ENCODE assay signal across 29 mouse cellular contexts in the genomic region with DNA sequence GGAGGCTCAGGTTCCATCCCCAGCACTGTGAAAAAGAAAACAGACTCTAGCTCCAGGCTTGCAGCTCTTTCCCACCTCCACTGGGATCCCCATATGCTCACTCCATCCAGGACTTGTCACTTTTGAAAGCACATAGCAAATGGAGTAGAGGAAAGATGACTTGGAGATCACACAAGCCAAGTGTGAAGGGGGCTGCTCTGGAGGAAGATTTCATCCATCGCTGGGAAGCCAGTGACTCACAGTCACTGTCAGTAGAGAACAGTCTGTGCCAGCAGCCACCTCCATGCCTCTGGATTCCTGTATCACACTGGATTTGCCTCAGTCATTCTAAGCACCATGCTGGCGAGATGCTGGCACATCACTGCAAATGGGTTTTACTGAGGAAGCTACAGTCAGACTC. TPM values are rescaled to one million over a fixed set of nuclear protein-coding genes. Genes with fewer than 3 reads are reported as not detected.
DNase-seq lines count a peak whose midpoint lies in the region; ATAC-seq lines count a peak whose summit lies in the region.
"Had no signal": no experiment of that assay in that cellular context is flagged by ENCODE, and none has a peak within 500 bp of the region (broad histone marks: within the 10 kb centered on the region; RNA-seq: fewer than 3 reads in every experiment).

No protein-coding gene starts in this region.

- peaks cover 40% of the 10 kb centered on the region for H3K4me1 ChIP-seq in liver, embryonic 12.5 days
- H3K4me1 ChIP-seq: embryonic facial prominence, embryonic 15.5 days; heart, embryonic 10.5 days; limb, embryonic 15.5 days; lung, embryonic 15.5 days had no signal

- peak; percentile 53 for DNase-seq in left cerebral cortex, adult 18-20 months (ENCODE audit: low spot score in 2 of 2)
- DNase-seq in left cerebral cortex, postnatal 4 days = no peak
- DNase-seq in brain, adult 2 months (ENCODE audit: low read depth, low spot score) = peak; percentile 89
- DNase-seq in frontal cortex, postnatal 25 days (ENCODE audit: low spot score in 2 of 2) = peak; percentile 6 to 20
- peak; percentile 30 to 59 for DNase-seq in left cerebral cortex, postnatal 36 days (ENCODE audit: low spot score in 2 of 2)
- DNase-seq in kidney, postnatal 10 days = no peak
- DNase-seq: adrenal gland, adult 8-10 months; B cell, adult 2 months; cerebellum, adult 18-20 months; cerebellum, postnatal 36 days; kidney, adult 9 months; kidney, postnatal 25 days; lung, postnatal 36 days; thymus, postnatal 36 days had no signal

- H3K4me2 ChIP-seq in liver, embryonic 12.5 days = no peak overlapping the region
- H3K4me2 ChIP-seq: embryonic facial prominence, embryonic 15.5 days; limb, embryonic 15.5 days; liver, embryonic 15.5 days; lung, embryonic 15.5 days; midbrain, embryonic 11.5 days had no signal

- 75% methylated on average over 2 of the region's 2 CpGs for WGBS in liver, embryonic 12.5 days (ENCODE audit: insufficient replicate concordance)

- H3K9ac ChIP-seq in liver, embryonic 12.5 days = no peak overlapping the region
- H3K9ac ChIP-seq: embryonic facial prominence, embryonic 15.5 days; limb, embryonic 15.5 days; liver, embryonic 15.5 days; lung, embryonic 15.5 days had no signal

- intact Hi-C loops in left cerebral cortex, postnatal 4 days (cut with DNase I) = no loop called here
- intact Hi-C loops in left cerebral cortex, postnatal 36 days (cut with DNase I) = no loop called here

- H3K27me3 ChIP-seq in liver, embryonic 12.5 days (replicated peaks) = no peaks in the 10 kb centered on the region
- H3K27me3 ChIP-seq: CH12.LX; embryonic facial prominence, embryonic 15.5 days; limb, embryonic 15.5 days; liver, embryonic 15.5 days; lung, embryonic 15.5 days had no signal

- no peaks in the 10 kb centered on the region for H3K36me3 ChIP-seq in liver, embryonic 12.5 days
- H3K36me3 ChIP-seq: embryonic facial prominence, embryonic 15.5 days; heart, embryonic 10.5 days; limb, embryonic 15.5 days; liver, embryonic 15.5 days; lung, embryonic 15.5 days had no signal

- ATAC-seq in liver, embryonic 12.5 days = no peak
- ATAC-seq: forebrain, embryonic 14.5 days; hindbrain, embryonic 16.5 days; intestine, embryonic 16.5 days had no signal

- H3K27ac ChIP-seq in liver, embryonic 12.5 days = no peak overlapping the region
- H3K27ac ChIP-seq: embryonic facial prominence, embryonic 15.5 days; heart, embryonic 10.5 days; limb, embryonic 15.5 days; liver, embryonic 15.5 days; lung, embryonic 15.5 days had no signal

- no peak overlapping the region for H3K4me3 ChIP-seq in liver, embryonic 12.5 days
- H3K4me3 ChIP-seq: embryonic facial prominence, embryonic 15.5 days; heart, embryonic 10.5 days; limb, embryonic 15.5 days; liver, embryonic 15.5 days; lung, embryonic 15.5 days had no signal

- H3K9me3 ChIP-seq in liver, embryonic 12.5 days (replicated peaks) = no peaks in the 10 kb centered on the region; the same call in 1 of the 2 replicates
- H3K9me3 ChIP-seq: embryonic facial prominence, embryonic 15.5 days; heart, embryonic 10.5 days; limb, embryonic 15.5 days; liver, embryonic 15.5 days; lung, embryonic 15.5 days had no signal

RNA-seq across cellular contexts. Expression of gene Ahctf1, which starts 11.1 kb away (rescaled TPM):
- 10 to 100 TPM; 35.8 to 37.2 TPM for total RNA-seq in left cerebral cortex, adult 18-20 months (2021)
- 10 to 100 TPM; 37.3 to 40.5 TPM for total RNA-seq in left cerebral cortex, postnatal 4 days (2021)
- 10 to 100 TPM; 26.2 to 45.3 TPM for total RNA-seq in left cerebral cortex, postnatal 36 days (2021)
- 35.4 and 35.8 TPM in 2 replicates for polyA plus RNA-seq in liver, embryonic 12.5 days (2016; fragmentation: Nextera tagmentation; extraction: Ambion mirVana)

RNA-seq across cellular contexts. Expression of gene Gm10518, which starts 11.4 kb away (rescaled TPM):
- under 1 TPM in 1 of 2 experiments, not detected in 1; 0.26 TPM for total RNA-seq in left cerebral cortex, adult 18-20 months (2021)
- under 1 TPM in 1 of 2 experiments, not detected in 1; 0.30 TPM for total RNA-seq in left cerebral cortex, postnatal 4 days (2021)
- total RNA-seq in left cerebral cortex, postnatal 36 days (2021) = not detected
- polyA plus RNA-seq in liver, embryonic 12.5 days (2016; fragmentation: Nextera tagmentation; extraction: Ambion mirVana) = 0.45 and 0.61 TPM in 2 replicates
- total RNA-seq: adrenal gland, adult 8-10 months; gastrocnemius, adult 8-10 months; left cerebral cortex, adult 8-10 months; midbrain, postnatal 0 days had no signal
- polyA plus RNA-seq: forebrain, embryonic 14.5 days; gonadal fat pad, adult 2 months; intestine, embryonic 16.5 days; lung, embryonic 15.5 days; midbrain, postnatal 0 days had no signal

Comparison
In these comparisons a context has a peak if more than half of its experiments do, and no peak if none do; other contexts are left out.
1. DNase-seq: peak in left cerebral cortex, adult 18-20 months (2 of 2), brain, adult 2 months (single experiment), frontal cortex, postnatal 25 days (2 of 2) and left cerebral cortex, postnatal 36 days (2 of 2); none in left cerebral cortex, postnatal 4 days (single experiment) and kidney, postnatal 10 days (single experiment).